Mouse (Mus musculus): Measurements from ENCODE around the gene Cyp2d22.
A peak's percentile ranks its signal among the peaks of the same experiment; 100 is the strongest.
"Not testable (repeated sequence)": the region's sequence is repeated elsewhere in the genome, so short reads cannot be mapped to it uniquely, and the experiment has no call there.

The Cyp2d22 gene

DNA sequence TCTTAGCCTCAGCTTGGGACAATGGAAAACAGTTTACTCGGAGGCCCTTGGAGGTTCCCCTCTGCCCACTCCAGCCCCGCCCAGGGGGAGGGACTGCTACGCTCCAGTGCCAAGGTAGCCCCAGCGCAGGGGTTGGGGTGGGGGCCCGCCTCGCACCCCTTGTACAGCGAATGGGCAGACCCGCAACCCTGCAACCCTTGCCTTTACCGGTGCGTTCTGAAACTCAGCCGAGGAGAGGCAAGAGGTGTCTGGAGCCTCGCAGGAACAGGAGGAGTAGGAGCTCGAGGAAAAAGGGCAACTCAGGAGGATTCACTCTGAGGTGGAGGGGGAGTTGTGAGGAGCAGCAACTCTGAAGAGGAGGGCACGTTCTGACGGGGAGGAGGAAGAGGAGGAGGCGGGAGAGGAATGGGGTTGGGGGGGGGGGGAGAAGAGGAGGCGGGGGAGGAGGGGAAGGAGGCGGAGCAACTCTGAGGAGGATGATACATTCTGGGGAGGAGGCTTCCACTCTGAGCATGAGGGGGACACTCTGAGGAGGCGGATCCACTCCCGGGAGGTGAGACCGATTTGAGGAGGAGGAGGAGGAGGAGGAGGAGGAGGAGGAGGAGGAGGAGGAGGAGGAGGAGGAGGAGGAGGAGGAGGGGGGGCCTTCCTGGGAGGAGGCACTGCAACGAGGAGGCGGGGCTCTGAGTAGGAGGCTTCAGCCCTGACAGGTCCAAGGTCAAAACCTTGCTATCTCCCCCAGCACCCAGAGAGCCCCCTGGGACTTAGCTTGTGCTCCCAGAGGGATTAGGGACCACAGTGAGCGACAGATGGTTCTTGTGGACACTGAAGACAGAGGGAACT is at the start of gene Cyp2d22:
Gene Cyp2d22 (minus strand): TSS at position 390 of the 843 bp plus-strand sequence.
- no peak for DNase-seq (ENCODE audit: low spot score)

DNA sequence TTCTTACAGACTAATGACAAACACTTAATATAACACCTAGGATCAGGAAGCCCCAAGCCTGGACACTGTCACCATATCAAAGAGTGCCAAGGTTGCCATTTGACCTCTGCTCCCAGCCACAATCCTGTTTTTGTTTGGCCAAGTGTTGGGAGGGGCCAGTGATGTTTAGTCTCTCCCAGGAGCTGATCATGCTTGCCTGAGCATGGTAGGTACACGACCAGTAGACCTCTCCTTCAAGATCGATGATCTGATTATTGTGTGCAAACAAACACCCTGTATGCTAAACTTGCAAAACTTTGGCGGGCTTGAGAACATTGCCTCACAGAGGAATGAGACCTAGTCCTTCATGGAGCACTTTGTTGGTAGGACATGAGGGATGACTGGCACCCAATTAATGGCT is 43.4 kb upstream of the Cyp2d22 start:
- DNase-seq (ENCODE audit: low spot score) = no peak

DNA sequence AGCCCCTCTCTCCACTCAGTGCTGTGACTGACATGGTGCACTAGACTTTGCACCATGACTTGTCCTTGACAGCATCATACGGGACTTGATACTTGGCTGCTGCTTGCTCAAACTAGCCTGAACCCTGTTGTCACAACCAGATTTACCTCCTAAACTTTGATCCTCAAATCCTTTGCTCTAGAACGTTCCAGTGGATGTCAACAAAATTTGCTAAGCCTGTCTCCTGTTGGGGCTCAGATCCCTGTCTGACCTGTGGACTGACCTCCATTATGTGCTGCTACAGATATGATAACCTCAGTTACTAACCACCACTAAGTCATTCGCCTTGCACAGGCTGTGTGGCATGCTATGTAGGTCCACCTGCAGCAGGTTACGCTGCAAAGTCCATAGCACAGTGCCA is 42.9 kb upstream of the Cyp2d22 start:
- DNase-seq (ENCODE audit: low spot score) = no peak

DNA sequence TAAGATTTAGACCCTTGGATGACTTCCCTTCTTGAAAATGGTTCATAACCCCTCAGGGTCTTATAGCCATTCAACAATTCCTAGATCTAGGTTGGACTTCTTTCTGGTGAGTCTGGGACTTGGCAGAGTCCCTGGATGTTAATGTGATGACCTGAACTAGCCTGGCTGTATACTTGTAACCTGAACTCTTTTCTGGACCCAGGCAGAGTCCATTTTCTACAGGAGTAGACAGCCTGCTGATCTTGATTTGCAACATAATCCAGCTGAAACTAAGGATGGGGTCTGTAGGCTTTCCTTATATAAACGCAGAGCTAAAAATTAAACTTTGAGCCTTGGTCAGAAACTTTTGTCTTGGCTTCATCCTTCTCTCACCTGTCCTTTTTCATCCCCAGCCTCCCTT is 38.6 kb upstream of the Cyp2d22 start:
- no peak for DNase-seq (ENCODE audit: low spot score)

DNA sequence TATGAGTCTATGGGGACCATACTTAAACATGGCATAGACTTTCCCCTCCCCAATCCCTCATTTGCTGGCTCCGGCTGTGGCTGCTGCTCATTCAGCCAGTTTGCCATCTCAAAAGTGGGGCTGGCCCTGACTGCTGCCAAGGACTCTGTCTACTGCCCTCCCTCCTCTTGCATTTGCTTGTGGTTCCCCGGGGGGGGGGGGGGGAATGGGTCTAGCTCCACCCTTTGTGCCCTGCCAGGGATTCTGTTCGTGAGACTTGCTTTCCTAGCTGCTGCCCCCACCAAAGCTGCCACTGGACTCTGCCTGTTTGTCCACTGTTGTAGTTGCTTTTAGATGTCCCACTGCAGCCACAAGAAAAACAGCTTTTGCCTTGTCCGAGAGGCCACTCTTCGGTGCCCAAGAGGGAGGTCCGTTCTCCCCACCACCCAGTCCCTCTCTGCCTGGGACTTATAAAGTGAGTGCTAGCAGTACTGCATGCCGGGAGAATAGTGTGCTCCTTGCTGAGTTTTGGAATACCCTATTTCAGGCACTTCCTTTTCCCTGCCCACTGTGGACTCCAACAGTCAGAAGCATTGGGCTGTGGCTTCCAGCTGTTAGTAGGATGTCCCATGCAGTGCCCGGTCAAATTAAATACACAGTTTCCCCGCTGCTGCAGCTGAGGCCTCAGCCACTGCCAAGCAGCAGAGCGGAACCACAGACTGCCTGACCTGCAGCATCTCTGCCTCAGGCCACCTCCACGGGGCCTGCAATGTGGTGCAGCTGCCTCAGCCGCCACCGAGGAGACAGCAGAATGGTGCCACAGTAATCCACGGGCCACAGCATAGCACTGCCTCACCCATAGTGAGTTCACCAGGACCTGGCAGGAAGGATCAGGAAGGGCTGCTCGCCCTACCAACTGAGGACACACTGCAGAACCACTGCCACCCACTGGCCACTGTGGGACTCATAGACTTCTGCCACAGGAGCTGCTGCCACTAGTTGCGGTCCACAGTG is 37.0 kb upstream of the Cyp2d22 start:
- DNase-seq (ENCODE audit: low spot score) = peak; percentile 3

DNA sequence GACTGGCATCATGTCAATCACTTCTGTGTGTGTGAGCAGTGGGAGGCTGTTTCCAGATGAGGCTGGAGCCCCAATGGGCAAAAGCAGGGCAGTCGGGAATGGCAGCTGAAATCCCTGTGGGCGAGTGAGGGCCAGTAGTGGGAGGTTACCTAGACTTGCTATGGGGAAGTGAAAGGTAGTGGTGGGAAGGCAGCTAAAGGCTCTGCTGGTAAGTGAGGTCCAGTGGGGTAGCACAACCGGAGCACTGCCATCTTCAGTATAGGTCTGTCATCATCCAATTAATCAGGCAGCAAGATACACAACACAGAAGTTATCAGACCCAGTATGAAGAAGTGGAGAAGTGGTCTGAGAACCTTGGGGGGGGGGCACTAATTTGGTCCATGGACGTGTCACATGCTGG is 27.5 kb upstream of the Cyp2d22 start:
- no peak for DNase-seq (ENCODE audit: low spot score)

DNA sequence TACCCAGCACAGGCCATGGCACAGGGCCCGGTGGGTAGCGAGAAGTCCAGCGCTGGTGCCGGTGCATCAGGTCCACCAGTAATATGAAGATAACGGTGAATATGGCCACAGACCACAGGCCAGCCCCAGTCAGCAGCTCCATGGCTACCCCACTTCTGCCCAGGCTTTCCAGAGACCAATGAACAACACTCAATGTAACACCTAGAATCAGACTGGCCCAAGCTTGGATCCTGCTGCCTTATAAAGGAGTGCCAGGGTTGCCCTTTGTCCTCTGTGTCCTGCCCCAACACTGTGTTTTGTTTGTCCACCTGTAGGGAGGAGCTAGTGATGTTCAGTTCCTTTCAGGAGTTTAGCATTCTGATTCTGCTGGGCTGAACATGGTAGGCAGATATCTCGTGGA is 26.9 kb upstream of the Cyp2d22 start, which contains the start of gene Cyp2d10:
Gene Cyp2d10 (minus strand): TSS at position 215 of the 400 bp plus-strand sequence.
- no peak for DNase-seq (ENCODE audit: low spot score)

DNA sequence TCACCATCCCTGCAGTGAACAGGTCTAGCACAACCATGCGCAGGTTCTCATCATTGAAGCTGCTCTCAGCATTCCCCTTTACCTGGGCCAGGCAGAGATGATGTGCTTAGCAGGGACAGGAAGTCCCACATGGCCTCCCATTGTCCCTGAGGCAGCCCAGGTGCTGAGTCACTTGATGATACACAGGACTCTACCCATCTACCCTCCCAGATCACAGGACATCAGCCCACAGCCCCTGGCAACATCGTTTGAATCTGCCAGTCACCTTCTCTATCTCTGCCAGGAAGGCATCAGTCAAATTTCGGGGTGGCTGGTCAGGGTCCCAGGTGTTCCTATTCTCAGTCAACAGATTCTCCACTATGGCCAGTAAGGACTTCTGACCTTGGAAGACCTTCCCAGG is 24.1 kb upstream of the Cyp2d22 start:
- DNase-seq (ENCODE audit: low spot score) = no peak

DNA sequence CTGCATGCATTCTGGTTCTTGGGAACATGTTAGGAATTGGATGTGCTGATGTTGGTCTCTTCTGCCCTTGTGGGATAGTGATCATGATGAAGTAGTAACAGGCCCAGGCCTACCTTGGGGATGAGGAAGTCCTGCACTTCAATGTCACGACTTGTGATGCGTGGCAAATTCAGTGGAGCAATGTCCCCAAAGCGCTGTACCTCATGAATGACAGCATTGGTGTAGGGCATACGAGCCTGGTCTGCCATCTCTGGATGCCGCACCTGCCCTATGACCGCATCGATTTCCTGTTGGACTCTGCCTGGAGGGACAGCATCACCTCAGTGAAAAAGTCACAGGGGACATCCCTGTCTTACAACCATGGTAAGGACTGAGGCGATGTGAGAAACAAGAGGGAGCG is 23.5 kb upstream of the Cyp2d22 start:
- DNase-seq (ENCODE audit: low spot score) = no peak

DNA sequence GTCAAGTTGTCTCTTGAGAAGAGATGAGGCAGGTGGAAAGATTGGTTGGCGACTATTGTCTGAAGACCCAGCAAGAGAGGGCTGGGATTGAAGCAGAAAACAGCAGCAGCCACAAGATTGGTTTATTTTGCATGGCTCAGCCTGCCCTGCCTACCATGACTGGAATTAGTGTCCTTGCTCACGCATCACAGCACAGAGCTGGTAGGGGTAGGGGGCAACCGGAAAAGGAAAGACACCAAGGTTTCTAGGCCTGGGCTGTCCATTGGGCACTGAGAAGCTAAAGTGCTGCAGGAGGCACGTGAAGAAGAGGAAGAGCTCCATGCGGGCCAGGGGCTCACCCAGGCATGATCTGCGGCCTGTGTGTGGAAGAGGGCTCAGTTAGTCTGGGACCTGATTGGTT is 22.7 kb upstream of the Cyp2d22 start:
- no peak for DNase-seq (ENCODE audit: low spot score)

DNA sequence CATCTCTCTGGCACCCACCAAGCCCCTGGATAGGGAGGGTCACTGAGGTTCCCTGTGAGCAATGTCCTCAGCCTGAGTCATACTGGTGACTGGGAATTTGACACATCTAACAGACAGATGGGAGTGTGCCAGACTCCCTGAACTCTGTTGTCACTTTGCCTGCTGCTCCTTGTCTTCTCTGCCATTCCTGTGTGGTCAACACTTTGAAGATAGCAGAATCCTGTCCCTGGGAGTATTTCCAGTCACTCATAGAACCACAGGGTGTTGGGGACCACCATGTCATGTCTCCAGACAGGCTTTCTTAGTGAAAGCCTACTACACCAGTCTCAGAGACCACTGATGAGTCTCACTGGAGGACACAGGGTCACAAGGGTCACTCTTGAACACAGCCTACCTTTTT is 22.0 kb upstream of the Cyp2d22 start:
- DNase-seq (ENCODE audit: low spot score) = no peak

DNA sequence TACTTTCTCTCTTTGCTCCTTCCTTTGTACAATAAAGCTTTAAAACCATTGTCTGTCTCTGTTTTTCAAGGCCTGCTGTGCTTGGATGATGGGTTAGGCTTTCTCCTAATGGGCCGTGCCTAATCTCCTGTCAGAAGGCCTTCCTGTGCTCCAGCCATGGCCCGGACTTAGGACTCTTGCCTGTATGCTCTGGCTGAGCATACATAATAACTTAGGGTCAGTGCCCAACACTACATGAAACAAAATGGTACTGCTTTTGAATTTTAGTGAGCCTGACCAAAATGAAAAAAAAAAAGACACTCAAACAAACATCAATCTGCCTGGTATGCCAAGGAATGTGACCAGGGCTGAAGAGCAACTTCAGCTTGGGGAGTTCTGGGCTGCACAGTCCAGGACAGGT is 21.5 kb upstream of the Cyp2d22 start:
- DNase-seq (ENCODE audit: low spot score) = no peak

DNA sequence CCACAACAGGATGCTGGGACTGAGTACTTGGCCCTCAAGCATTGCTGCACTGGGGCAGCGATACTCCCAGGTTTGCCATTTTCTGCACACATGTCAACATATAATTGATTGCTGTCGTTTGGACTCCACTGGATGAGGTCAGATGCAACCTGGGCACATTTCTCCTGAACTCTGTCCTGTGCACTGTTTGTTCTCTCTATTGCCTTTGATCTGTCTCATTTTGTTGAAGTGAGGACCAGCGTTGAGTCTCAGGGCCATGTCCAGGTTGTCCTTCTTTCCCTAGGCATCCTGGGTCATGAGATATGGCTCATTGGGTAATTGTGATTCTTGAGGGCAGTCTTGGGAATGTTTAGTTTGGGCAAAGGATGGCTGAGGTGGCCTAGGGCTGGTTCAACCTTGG is 15.9 kb upstream of the Cyp2d22 start:
- not testable (repeated sequence) for DNase-seq (ENCODE audit: low spot score)

DNA sequence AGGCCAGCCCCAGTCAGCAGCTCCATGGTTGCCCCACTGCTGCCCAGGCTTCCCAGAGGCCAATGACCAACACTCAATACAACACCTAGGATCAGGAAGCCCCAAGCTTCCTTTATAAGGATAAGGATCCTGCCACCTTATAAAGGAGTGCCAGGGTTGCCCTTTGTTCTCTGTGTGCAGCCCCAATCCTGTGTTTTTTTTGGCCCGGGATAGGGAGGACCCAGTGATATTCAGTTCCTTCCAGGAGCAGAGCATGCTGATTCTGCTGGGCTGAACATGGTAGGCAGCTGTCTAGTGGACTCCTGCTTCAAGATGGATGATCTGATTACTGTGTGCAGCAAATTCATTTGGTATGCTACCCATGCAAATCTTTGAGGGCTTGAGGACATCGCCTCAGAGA is 13.9 kb upstream of the Cyp2d22 start, which contains the start of gene Cyp2d11:
Gene Cyp2d11 (minus strand): TSS at position 101 of the 400 bp plus-strand sequence.
- DNase-seq (ENCODE audit: low spot score) = not testable (repeated sequence)

DNA sequence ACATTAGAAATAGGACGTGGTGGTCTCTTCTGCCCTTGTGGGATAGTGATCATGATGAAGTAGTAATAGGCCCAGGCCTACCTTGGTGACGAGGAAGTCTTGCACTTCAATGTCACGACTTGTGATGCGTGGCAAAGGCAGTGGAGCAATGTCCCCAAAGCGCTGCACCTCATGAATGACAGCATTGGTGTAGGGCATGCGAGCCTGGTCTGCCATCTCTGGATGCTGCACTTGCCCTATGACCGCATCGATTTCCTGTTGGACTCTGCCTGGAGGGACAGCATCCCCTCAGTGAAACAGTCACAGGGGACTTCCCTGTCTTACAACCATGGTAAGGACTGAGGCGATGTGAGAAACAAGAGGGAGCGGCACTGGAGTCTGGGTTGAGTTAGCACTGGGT is 9.9 kb upstream of the Cyp2d22 start:
- DNase-seq (ENCODE audit: low spot score) = not testable (repeated sequence)

DNA sequence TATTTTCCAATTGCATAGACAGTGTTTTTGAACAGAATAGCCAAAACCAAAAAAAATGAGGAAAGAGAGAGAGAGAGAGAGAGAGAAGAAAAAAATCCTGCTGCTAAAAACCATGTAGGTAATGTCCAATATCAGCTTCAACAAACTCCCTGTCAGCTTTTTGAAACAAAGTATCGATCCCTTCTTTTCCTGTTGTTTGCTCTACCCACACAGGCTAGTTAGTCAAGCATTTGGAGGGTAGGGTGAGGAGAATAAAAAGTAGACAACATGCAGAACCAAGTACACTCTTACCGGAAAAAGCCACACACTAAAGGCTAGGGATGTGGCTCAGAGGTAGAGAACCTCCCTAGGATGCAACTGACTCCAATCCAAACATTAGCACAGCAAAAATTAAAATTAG is 5.7 kb upstream of the Cyp2d22 start:
- DNase-seq (ENCODE audit: low spot score) = no peak

DNA sequence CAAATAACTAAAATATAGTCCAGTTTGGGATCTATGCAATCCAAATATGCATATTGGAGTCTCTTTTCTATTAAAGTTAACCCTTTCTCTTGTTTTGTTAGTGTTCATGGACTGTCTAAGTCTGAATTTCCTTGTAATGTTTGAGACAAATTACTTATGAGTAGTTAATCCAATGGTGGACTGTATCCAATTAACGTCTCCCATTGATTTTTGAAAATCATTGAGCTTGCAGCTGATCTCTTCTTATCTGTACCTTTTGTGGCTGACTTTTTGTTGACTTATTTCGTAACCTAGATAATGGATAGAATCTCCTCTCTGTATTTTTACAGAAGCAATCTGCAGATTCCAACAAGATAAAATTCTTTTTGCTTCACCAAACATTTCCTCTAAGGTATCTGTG is 2.4 kb upstream of the Cyp2d22 start:
- DNase-seq (ENCODE audit: low spot score) = no peak

DNA sequence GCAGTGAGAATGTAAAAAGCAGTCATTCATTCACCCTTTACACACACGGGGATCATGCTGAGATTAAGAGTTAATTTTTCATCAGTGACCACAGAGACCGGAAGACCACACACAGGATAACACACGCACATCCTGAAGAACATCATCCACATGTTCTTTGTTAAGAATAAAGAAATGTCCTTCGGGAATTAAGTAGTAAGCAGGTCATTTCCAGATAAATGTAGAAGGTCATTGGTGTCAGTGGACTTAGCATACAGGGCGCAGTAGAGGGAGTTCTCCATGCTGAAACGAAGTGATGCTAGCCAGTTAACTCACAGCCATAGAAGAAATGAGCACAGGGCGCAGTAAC is 628 bp upstream of the Cyp2d22 start:
- no peak for DNase-seq (ENCODE audit: low spot score)

DNA sequence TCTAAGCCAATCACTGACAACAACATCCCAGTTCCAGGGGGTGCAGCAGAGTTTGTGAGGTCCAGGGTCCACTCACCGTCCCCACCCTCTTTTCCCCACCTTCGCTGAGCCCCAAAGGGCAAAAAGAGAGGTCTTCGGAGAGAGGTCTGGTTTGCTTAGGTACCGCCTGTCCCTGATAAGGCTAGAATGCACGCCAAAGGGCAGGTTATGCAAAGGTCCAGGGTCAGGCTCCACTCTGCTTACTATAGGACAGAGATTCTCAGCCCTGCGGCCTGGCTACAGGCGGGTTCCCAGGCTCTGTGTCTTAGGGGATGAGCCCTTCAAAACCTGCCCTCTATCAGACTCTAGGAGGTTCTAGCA is 569 bp downstream of the Cyp2d22 start:
- DNase-seq (ENCODE audit: low spot score) = no peak

DNA sequence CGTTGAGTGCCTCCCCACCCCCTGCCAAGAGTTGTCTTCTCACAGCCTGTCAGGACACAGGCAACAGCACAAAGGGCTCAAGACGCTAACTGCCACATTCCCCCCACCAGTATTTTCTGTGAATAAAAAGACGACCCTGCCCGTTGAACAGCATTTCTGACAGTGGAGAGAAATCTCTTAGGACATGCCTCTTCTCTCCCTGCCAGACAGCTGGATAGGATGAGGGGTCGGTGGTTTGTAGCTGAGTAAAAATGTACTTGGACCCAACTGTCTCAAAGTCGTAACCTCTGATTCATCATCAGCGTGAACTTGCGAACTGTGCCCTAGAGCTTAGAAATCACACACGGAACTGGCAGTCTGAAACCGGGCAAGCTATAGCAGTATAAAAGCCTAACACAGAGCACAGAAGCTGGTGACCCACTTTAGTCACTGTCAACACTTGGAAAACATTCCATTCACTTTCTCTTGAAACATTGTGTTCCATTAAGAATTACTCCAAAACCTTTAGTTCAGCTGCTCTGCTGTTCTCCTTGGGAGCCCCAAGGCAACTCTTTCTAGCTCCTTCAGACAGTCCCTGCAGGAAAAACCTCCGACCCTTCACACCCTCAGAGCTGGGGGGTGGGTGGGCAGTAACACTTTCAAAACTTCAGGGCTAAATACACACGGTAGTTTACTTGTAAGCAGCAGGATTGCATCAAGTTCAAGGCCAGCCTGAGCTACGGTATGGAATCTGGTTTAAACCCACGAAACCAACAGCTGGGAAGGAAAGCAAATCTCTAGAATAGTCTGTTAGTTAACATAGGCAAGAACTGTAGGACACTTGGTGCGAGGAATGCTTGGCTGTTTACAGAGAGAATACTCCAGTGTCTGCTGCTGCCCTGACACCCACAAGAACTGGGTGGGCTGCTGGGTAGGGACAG is 1.5 kb downstream of the Cyp2d22 start:
- DNase-seq (ENCODE audit: low spot score) = no peak

DNA sequence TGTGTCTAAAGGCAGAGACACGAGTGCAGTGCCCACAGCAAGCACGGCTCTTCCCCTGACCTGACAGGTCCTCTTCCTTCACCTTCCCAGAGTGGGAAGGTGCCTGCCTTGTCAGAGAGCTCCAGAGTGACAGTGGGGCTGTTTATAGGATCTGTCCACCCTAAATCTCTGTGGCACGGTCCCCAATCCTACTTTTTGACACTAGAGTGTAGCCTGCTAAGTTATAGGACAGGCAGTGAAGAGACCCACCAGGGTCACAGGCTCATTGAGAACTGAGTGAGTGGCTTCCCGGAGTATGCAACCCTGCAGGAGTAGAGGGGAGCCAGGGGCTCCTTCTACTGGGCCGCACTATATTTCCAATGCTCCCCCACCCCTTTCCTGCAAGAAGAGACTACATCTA is 2.4 kb downstream of the Cyp2d22 start:
- DNase-seq (ENCODE audit: low spot score) = no peak
